Mouse (Mus musculus): ENCODE measurements around the gene Ccdc149.

The Ccdc149 gene

GRCm38 (mm10) chr5:52393756-52394155 lies 77.6 kb downstream of the Ccdc149 start:
- CTCF ChIA-PET = no interaction called here

GRCm38 (mm10) chr5:52391471-52391870 lies 79.8 kb downstream of the Ccdc149 start:
- POLR2A ChIA-PET = interaction anchor here in 1 of 4 experiments (0.5 kb wide), 1 partner anchor 247 kb away, joined by 3 read pairs; no protein-coding TSS in a partner anchor
- CTCF ChIA-PET = interaction anchor here in 2 of 4 experiments (0.5 to 0.8 kb wide), 2 partner anchors 14 to 196 kb away, joined by 3 to 5 read pairs; no protein-coding TSS in a partner anchor

More at GRCm38 (mm10) chr5:52393756-52394155, 77.6 kb downstream of the Ccdc149 start:
- POLR2A ChIA-PET = no interaction called here

GRCm38 (mm10) chr5:52390381-52390780 lies 80.9 kb downstream of the Ccdc149 start:
- ChIA-PET CTCF (no interaction called here), POLR2A (no interaction called here)

- ChIA-PET POLR2A (no interaction called here), CTCF (interaction anchor here in 1 of 4 experiments (0.5 kb wide), 1 partner anchor 836 kb away, joined by 3 read pairs; no protein-coding TSS in a partner anchor)
Measured at GRCm38 (mm10) chr5:52388092-52388749, 83.1 kb downstream of the Ccdc149 start.

- CTCF ChIA-PET = interaction anchor here in 1 of 4 experiments (0.5 kb wide), 1 partner anchor 42 kb away, joined by 5 read pairs; no protein-coding TSS in a partner anchor
Measured at GRCm38 (mm10) chr5:52386016-52386415, 85.3 kb downstream of the Ccdc149 start.

GRCm38 (mm10) chr5:52383748-52384147 lies 87.6 kb downstream of the Ccdc149 start:
- ChIA-PET POLR2A (interaction anchor here in 1 of 4 experiments (0.6 kb wide), 1 partner anchor 44 kb away, joined by 3 read pairs; no protein-coding TSS in a partner anchor), CTCF (interaction anchor here in 1 of 4 experiments (0.6 kb wide), 1 partner anchor 38 kb away, joined by 5 read pairs; no protein-coding TSS in a partner anchor)

More at GRCm38 (mm10) chr5:52386016-52386415, 85.3 kb downstream of the Ccdc149 start:
- POLR2A ChIA-PET = no interaction called here

GRCm38 (mm10) chr5:52382837-52383236 lies 88.5 kb downstream of the Ccdc149 start:
- CTCF ChIA-PET = no interaction called here

GRCm38 (mm10) chr5:52375847-52376246 lies 95.5 kb downstream of the Ccdc149 start:
- CTCF ChIA-PET = no interaction called here
- POLR2A ChIA-PET = no interaction called here

More at GRCm38 (mm10) chr5:52382837-52383236, 88.5 kb downstream of the Ccdc149 start:
- POLR2A ChIA-PET = interaction anchor here in 1 of 4 experiments (0.6 kb wide), 1 partner anchor 24 kb away, joined by 3 read pairs; no protein-coding TSS in a partner anchor

- ChIA-PET POLR2A (no interaction called here), CTCF (no interaction called here)
Measured at GRCm38 (mm10) chr5:52370901-52371300, 100.4 kb downstream of the Ccdc149 start.

- ChIA-PET CTCF (interaction anchor here in 2 of 4 experiments (0.6 kb wide), 2 partner anchors 9 to 26 kb away, joined by 3 to 4 read pairs; no protein-coding TSS in a partner anchor), POLR2A (interaction anchor here in 2 of 4 experiments (0.6 to 1.5 kb wide), 3 partner anchors 178 to 1599 kb away, joined by 3 to 4 read pairs (median 3); partner anchors contain the start of gene Dhx15 (in 1 of the 2))
Measured at GRCm38 (mm10) chr5:52367866-52368840, 103.2 kb downstream of the Ccdc149 start.

- CTCF ChIA-PET = no interaction called here
- POLR2A ChIA-PET = interaction anchor here in 1 of 4 experiments (0.7 to 0.9 kb wide), 2 partner anchors 12 to 1111 kb away, joined by 3 read pairs; no protein-coding TSS in a partner anchor
Measured at GRCm38 (mm10) chr5:52366661-52367060, 104.7 kb downstream of the Ccdc149 start.

GRCm38 (mm10) chr5:52365930-52366329 lies 105.4 kb downstream of the Ccdc149 start:
- POLR2A ChIA-PET = interaction anchor here in 1 of 4 experiments (0.6 to 0.7 kb wide), 2 partner anchors 125 to 1111 kb away, joined by 3 to 5 read pairs; no protein-coding TSS in a partner anchor
- CTCF ChIA-PET = no interaction called here

GRCm38 (mm10) chr5:52364521-52364920 lies 106.8 kb downstream of the Ccdc149 start:
- POLR2A ChIA-PET = interaction anchor here in 3 of 4 experiments (0.6 to 1.1 kb wide), 3 partner anchors 41 to 1405 kb away, joined by 3 read pairs; no protein-coding TSS in a partner anchor
- CTCF ChIA-PET = no interaction called here

- ChIA-PET POLR2A (no interaction called here), CTCF (no interaction called here)
Measured at GRCm38 (mm10) chr5:52363468-52364150, 107.7 kb downstream of the Ccdc149 start, which contains the start of gene Sod3. TSS of gene Sod3 (plus strand) at chr5:52363791.

GRCm38 (mm10) chr5:52362776-52363467 lies 108.4 kb downstream of the Ccdc149 start:
- ChIA-PET CTCF (no interaction called here), POLR2A (no interaction called here)

GRCm38 (mm10) chr5:52360286-52361049 lies 110.9 kb downstream of the Ccdc149 start:
- POLR2A ChIA-PET = interaction anchor here in 2 of 4 experiments (0.6 to 1.1 kb wide), 3 partner anchors 170 to 1812 kb away, joined by 3 to 4 read pairs (median 4); partner anchors contain the start of gene Dhx15 (in 1 of the 2)
- CTCF ChIA-PET = interaction anchor here in 1 of 4 experiments (0.6 kb wide), 1 partner anchor 247 kb away, joined by 4 read pairs; no protein-coding TSS in a partner anchor

- POLR2A ChIA-PET = no interaction called here
- CTCF ChIA-PET = no interaction called here
Measured at GRCm38 (mm10) chr5:52358120-52358519, 113.2 kb downstream of the Ccdc149 start.

All from embryonic stem cell, embryonic (primary cell).